26 mouse cellular contexts compared by ENCODE assay signal in the genomic region with DNA sequence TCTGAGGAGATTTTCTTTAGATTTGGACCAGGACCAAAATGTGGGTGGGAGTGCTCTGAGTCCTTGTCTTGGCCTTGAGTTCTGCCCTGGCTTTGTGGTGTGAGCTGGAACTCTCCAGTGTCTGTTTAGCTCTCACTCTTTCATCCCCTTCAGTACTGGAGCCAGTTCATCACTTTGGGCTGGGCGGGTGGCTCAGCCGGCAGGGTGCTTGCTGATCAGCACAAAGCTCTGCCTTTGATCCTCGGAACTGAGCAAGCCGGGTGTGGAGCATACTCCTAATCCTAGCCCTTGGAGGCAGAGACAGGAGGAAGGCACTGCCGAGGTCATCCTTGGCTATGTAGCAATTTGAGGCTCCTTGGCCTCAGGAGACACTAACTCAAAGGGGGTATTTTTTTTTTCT. TPM values are rescaled to one million over a fixed set of nuclear protein-coding genes. Genes with fewer than 3 reads are reported as not detected.
A peak's percentile ranks its signal among the peaks of the same experiment; 100 is the strongest.
DNase-seq lines count a peak whose midpoint lies in the region; ATAC-seq lines count a peak whose summit lies in the region.
"Had no signal": no experiment of that assay in that cellular context is flagged by ENCODE, and none has a peak within 500 bp of the region (broad histone marks: within the 10 kb centered on the region; RNA-seq: fewer than 3 reads in every experiment).

No protein-coding gene starts in this region.

- peaks cover 26% of the 10 kb centered on the region for H3K36me3 ChIP-seq in limb, embryonic 12.5 days
- peaks cover 61% of the 10 kb centered on the region for H3K36me3 ChIP-seq in limb, embryonic 10.5 days

- 28% methylated on average over 5 of the region's 5 CpGs for WGBS in limb, embryonic 12.5 days
- 33% methylated on average over 5 of the region's 5 CpGs for WGBS in limb, embryonic 10.5 days

- no peak overlapping the region for H3K4me2 ChIP-seq in limb, embryonic 12.5 days
- H3K4me2 ChIP-seq: embryonic facial prominence, embryonic 12.5 days; embryonic facial prominence, embryonic 15.5 days; heart, embryonic 12.5 days; heart, embryonic 15.5 days; hindbrain, embryonic 13.5 days had no signal

- H3K9ac ChIP-seq in limb, embryonic 12.5 days (replicated peaks): 0 out of 2 replicates have a peak overlapping the region, but pooled peaks have one; percentile 3
- H3K9ac ChIP-seq: embryonic facial prominence, embryonic 12.5 days; embryonic facial prominence, embryonic 15.5 days; forebrain, postnatal 0 days; heart, embryonic 12.5 days; heart, embryonic 15.5 days; hindbrain, embryonic 13.5 days had no signal

- no peaks in the 10 kb centered on the region for H3K27me3 ChIP-seq in limb, embryonic 12.5 days
- no peaks in the 10 kb centered on the region for H3K27me3 ChIP-seq in limb, embryonic 10.5 days (ENCODE audit: low read depth, poor library complexity, severe bottlenecking)
- H3K27me3 ChIP-seq: embryonic facial prominence, embryonic 12.5 days; embryonic facial prominence, embryonic 15.5 days; heart, embryonic 12.5 days; heart, embryonic 15.5 days; hindbrain, embryonic 13.5 days had no signal

- H3K4me1 ChIP-seq in limb, embryonic 12.5 days (replicated peaks): 0 out of 2 replicates have a peak, but pooled peaks cover 4% of the 10 kb centered on the region
- no peaks in the 10 kb centered on the region for H3K4me1 ChIP-seq in limb, embryonic 10.5 days
- H3K4me1 ChIP-seq: embryonic facial prominence, embryonic 12.5 days; heart, embryonic 12.5 days; heart, embryonic 15.5 days; hindbrain, embryonic 10.5 days; hindbrain, embryonic 13.5 days had no signal

- no peaks in the 10 kb centered on the region for H3K9me3 ChIP-seq in limb, embryonic 12.5 days
- H3K9me3 ChIP-seq in limb, embryonic 10.5 days (replicated peaks): no peaks in the 10 kb centered on the region
- H3K9me3 ChIP-seq: embryonic facial prominence, embryonic 12.5 days; embryonic facial prominence, embryonic 15.5 days; heart, embryonic 15.5 days; hindbrain, embryonic 13.5 days had no signal

- no peak for ATAC-seq in limb, embryonic 12.5 days (ENCODE audit: insufficient number of reproducible peaks, insufficient read depth, low FRiP score, low TSS enrichment, low read depth)
- ATAC-seq: forebrain, embryonic 14.5 days; forebrain, postnatal 0 days; hindbrain, embryonic 16.5 days had no signal

- no peak overlapping the region for H3K4me3 ChIP-seq in limb, embryonic 12.5 days (replicated peaks)
- no peak overlapping the region for H3K4me3 ChIP-seq in limb, embryonic 10.5 days
- H3K4me3 ChIP-seq: embryonic facial prominence, embryonic 12.5 days; embryonic facial prominence, embryonic 15.5 days; gastrocnemius, adult 2 months; heart, embryonic 12.5 days; heart, embryonic 15.5 days; hindbrain, embryonic 10.5 days; hindbrain, embryonic 13.5 days had no signal

- H3K27ac ChIP-seq in limb, embryonic 12.5 days: no peak overlapping the region
- H3K27ac ChIP-seq in limb, embryonic 10.5 days: no peak overlapping the region
- H3K27ac ChIP-seq: embryonic facial prominence, embryonic 12.5 days; embryonic facial prominence, embryonic 15.5 days; gastrocnemius, adult 2 months; heart, embryonic 15.5 days; hindbrain, embryonic 10.5 days; hindbrain, embryonic 13.5 days had no signal

- no peak for DNase-seq in limb, embryonic 10.5 days (ENCODE audit: low spot score)
- peak; percentile 47 for DNase-seq in testis, postnatal 14 days (ENCODE audit: low spot score)
- no peak for DNase-seq in testis, postnatal 10 days (ENCODE audit: low spot score)
- DNase-seq in ZHBTc4 (ENCODE audit: low read depth, low spot score): peak; percentile 86
- DNase-seq in neural tube, embryonic 10.5 days (ENCODE audit: extremely low spot score, low spot score): no peak
- DNase-seq: adrenal gland, adult 2 months; adrenal gland, postnatal 14 days; cerebellum, adult 11 months; cerebellum, adult 2 months; cerebellum, adult 9-11 months; cerebellum, postnatal 25 days; forebrain, postnatal 0 days; gastrocnemius, adult 2 months; gastrocnemius, postnatal 14 days; heart, adult 18-20 months; heart, postnatal 10 days; heart, postnatal 36 days had no signal

RNA-seq across cellular contexts. Expression of a gene that starts 23.1 kb away (rescaled TPM):
- polyA plus RNA-seq in limb, embryonic 12.5 days (2016; fragmentation: Nextera tagmentation; extraction: Ambion mirVana): 13.4 and 13.5 TPM in 2 replicates
- polyA plus RNA-seq in limb, embryonic 10.5 days (2016; fragmentation: Nextera tagmentation; extraction: Ambion mirVana): 18.3 and 18.4 TPM in 2 replicates

RNA-seq across cellular contexts. Expression of a gene that starts 28.5 kb away (rescaled TPM):
- polyA plus RNA-seq in limb, embryonic 12.5 days (2016; fragmentation: Nextera tagmentation; extraction: Ambion mirVana): 162 and 173 TPM in 2 replicates
- polyA plus RNA-seq in limb, embryonic 10.5 days (2016; fragmentation: Nextera tagmentation; extraction: Ambion mirVana): 166 and 173 TPM in 2 replicates

RNA-seq across cellular contexts. Expression of a gene that starts 35.3 kb away (rescaled TPM):
- 20.9 and 23.4 TPM in 2 replicates for polyA plus RNA-seq in limb, embryonic 12.5 days (2016; fragmentation: Nextera tagmentation; extraction: Ambion mirVana)
- polyA plus RNA-seq in limb, embryonic 10.5 days (2016; fragmentation: Nextera tagmentation; extraction: Ambion mirVana): 18.0 and 24.2 TPM in 2 replicates

RNA-seq across cellular contexts. Expression of a gene that starts 42.1 kb away (rescaled TPM):
- 237 and 240 TPM in 2 replicates for polyA plus RNA-seq in limb, embryonic 12.5 days (2016; fragmentation: Nextera tagmentation; extraction: Ambion mirVana)
- polyA plus RNA-seq in limb, embryonic 10.5 days (2016; fragmentation: Nextera tagmentation; extraction: Ambion mirVana): 276 and 306 TPM in 2 replicates

RNA-seq across cellular contexts. Expression of a gene that starts 42.2 kb away (rescaled TPM):
- 29.4 and 30.5 TPM in 2 replicates for polyA plus RNA-seq in limb, embryonic 12.5 days (2016; fragmentation: Nextera tagmentation; extraction: Ambion mirVana)
- polyA plus RNA-seq in limb, embryonic 10.5 days (2016; fragmentation: Nextera tagmentation; extraction: Ambion mirVana): 25.4 and 28.6 TPM in 2 replicates

Comparison
In these comparisons a context has a peak if more than half of its experiments do, and no peak if none do; other contexts are left out.
1. DNase-seq: peak in testis, postnatal 14 days (single experiment) and ZHBTc4 (single experiment); none in limb, embryonic 10.5 days (single experiment), testis, postnatal 10 days (single experiment) and neural tube, embryonic 10.5 days (single experiment).